Mouse (Mus musculus): ENCODE results near the gene Lsm14b.

DNA sequence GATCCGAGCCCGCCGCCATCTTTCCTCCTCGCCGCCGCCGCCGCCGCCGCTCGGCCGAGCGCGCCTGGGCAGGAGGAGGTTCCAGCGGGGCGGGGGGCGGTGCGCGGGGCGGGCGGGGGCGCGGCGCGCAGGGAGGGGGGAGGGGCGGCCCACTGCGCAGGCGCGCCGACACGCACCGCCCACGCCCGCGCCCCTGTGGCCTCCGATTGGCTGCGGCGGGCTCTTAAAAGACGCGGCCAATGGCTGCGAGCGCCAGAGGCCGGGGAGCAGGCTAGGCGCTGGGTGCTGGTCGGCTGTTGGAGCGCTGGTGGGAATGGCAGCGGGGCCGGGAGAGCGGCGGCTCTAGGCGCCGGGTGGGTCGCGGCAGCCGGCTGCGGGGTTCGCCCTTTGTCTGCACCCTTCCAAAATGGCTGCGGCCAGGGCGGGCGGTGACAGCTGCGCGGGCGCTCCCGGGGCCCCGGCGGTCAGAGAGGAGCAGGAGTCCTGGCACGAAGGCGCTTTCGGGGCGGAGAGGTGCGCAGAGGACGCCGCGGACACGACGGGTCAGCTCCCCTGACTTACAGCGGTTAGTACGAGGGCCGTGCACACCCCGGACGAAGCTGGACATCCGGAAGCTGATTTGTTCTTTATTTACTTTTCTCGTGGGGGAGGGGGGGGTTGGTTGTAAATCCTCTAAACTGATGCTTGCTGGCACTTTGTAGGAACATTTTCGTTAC lies 48.0 kb upstream of the Lsm14b start, which contains the start of gene Taf4:
- TF ChIP-seq CTCF (IDR thresholded peaks at IDR 0.05; ENCODE audit: low read depth, low read length) (no peak), POLR2A (IDR thresholded peaks at IDR 0.05; ENCODE audit: insufficient read depth, low read length) (peak; percentile 62), EP300 (IDR thresholded peaks at IDR 0.05; ENCODE audit: insufficient read depth, low read depth, low read length) (no peak)

Data from ES-Bruce4 (cell line).